Mouse (Mus musculus) yolk sac, embryonic 10.5 days (tissue): ENCODE measurements at regions not wholly inside any gene's neighbourhood (a gene's known extent, or its start where the extent isn't known, plus 50 kb on each side); places are given as distances from the start of the nearest gene placed in this dataset.

Experiments
- DNase-seq: peaks from one replicate; pipeline ENCODE4 v3.0.0-alpha.2; 2017; ENCODE audit warnings: low spot score

- no peak for DNase-seq
Measured at GRCm38 (mm10) chr5:100246709-100247108, 87.1 kb upstream of the Tmem150c start.

- no peak for DNase-seq
Measured at GRCm38 (mm10) chr5:100244811-100245210, 85.2 kb upstream of the Tmem150c start.

- no peak for DNase-seq
Measured at GRCm38 (mm10) chr5:100240876-100241275, 81.3 kb upstream of the Tmem150c start.

- no peak for DNase-seq
Measured at GRCm38 (mm10) chr5:100239632-100240031, 80.0 kb upstream of the Tmem150c start.

- no peak for DNase-seq
Measured at GRCm38 (mm10) chr5:100238287-100239036, 78.9 kb upstream of the Tmem150c start.

- no peak for DNase-seq
Measured at GRCm38 (mm10) chr5:100237674-100238278, 78.2 kb upstream of the Tmem150c start.

- DNase-seq, result no peak
Measured at GRCm38 (mm10) chr5:100236277-100236676, 76.7 kb upstream of the Tmem150c start.

- DNase-seq, result no peak
Measured at GRCm38 (mm10) chr5:100232076-100232475, 72.5 kb upstream of the Tmem150c start.

- DNase-seq, result no peak
Measured at GRCm38 (mm10) chr5:100231574-100231973, 72.0 kb upstream of the Tmem150c start.

- no peak for DNase-seq
Measured at GRCm38 (mm10) chr5:100230038-100230437, 70.4 kb upstream of the Tmem150c start.

- DNase-seq, result no peak
Measured at GRCm38 (mm10) chr5:100227888-100228287, 68.3 kb upstream of the Tmem150c start.

GRCm38 (mm10) chr5:100226571-100227235 is 67.1 kb upstream of the Tmem150c start:
- DNase-seq, result no peak

- DNase-seq, result no peak
Measured at GRCm38 (mm10) chr5:100225491-100225890, 65.9 kb upstream of the Tmem150c start.

- no peak for DNase-seq
Measured at GRCm38 (mm10) chr5:100224773-100225363, 65.3 kb upstream of the Tmem150c start.

- no peak for DNase-seq
Measured at GRCm38 (mm10) chr5:100221005-100221583, 61.5 kb upstream of the Tmem150c start.

GRCm38 (mm10) chr5:100220320-100220719 is 60.7 kb upstream of the Tmem150c start:
- DNase-seq, result no peak

- no peak for DNase-seq
Measured at GRCm38 (mm10) chr5:100218256-100218851, 58.7 kb upstream of the Tmem150c start.

- DNase-seq, result no peak
Measured at GRCm38 (mm10) chr5:100217178-100218035, 57.8 kb upstream of the Tmem150c start.

GRCm38 (mm10) chr5:100213901-100214300 is 54.3 kb upstream of the Tmem150c start:
- no peak for DNase-seq

GRCm38 (mm10) chr5:100210708-100211107 is 51.1 kb upstream of the Tmem150c start:
- DNase-seq, result peak; percentile 30
